Mouse (Mus musculus) gastrocnemius, adult 2 months (tissue): ENCODE data around the gene Stx1b. TPM values are rescaled to one million over a fixed set of nuclear protein-coding genes. Genes with fewer than 3 reads are reported as not detected.
"Not testable (repeated sequence)": the region's sequence is repeated elsewhere in the genome, so short reads cannot be mapped to it uniquely, and the experiment has no call there.

ENCODE experiments used
- DNase-seq: peaks from one replicate; pipeline ENCODE4 v3.0.0; 2022
- H3K27ac ChIP-seq: fragments of 200-600 bp; 2 replicates; pipeline ENCODE4 v1.8.1; 2022; ENCODE audit warnings: mild to moderate bottlenecking
- H3K4me3 ChIP-seq: fragments of 200-600 bp; 2 replicates; pipeline ENCODE4 v1.8.1; 2022; ENCODE audit warnings: mild to moderate bottlenecking, moderate library complexity
- CTCF ChIP-seq: fragments of 200-600 bp; IDR thresholded peaks from 2 replicates; pipeline ENCODE4 v1.8.1; 2022; ENCODE audit warnings: antibody characterized with exemption, mild to moderate bottlenecking, moderate library complexity
- intact Hi-C: fragments of 180-260 bp; cut with DNase I; formaldehyde crosslinking; loops from one replicate; pipeline ENCODE4 v1.15.1; 2025
- total RNA-seq, 2 experiments: library from RNA; stranded (reverse); gene quantifications; 2 replicates each; pipeline ENCODE4 v1.2.3; 2021

The Stx1b gene
- total RNA-seq, 2 experiments from 2014 or later, result 1.0 TPM

GRCm38 (mm10) chr7:127785308-127785707, 39.0 kb downstream of the Stx1b start, which contains the start of gene Gm49388:
Gene Gm49388, plus strand, starts transcription at chr7:127785608.
- intact Hi-C loops, result no loop called here
- Histone ChIP-seq H3K4me3 (no peak within 1 kb of the TSS), H3K27ac (no peak within 1 kb of the TSS)
- no peak for TF ChIP-seq CTCF
- no peak for DNase-seq

- intact Hi-C loops, result loop anchor here (10.0 kb wide), 1 partner anchor 426 kb away; the partner anchor contains the start of gene Cox6a2
Measured at GRCm38 (mm10) chr7:127778350-127778749, 46.0 kb downstream of the Stx1b start.

DNA sequence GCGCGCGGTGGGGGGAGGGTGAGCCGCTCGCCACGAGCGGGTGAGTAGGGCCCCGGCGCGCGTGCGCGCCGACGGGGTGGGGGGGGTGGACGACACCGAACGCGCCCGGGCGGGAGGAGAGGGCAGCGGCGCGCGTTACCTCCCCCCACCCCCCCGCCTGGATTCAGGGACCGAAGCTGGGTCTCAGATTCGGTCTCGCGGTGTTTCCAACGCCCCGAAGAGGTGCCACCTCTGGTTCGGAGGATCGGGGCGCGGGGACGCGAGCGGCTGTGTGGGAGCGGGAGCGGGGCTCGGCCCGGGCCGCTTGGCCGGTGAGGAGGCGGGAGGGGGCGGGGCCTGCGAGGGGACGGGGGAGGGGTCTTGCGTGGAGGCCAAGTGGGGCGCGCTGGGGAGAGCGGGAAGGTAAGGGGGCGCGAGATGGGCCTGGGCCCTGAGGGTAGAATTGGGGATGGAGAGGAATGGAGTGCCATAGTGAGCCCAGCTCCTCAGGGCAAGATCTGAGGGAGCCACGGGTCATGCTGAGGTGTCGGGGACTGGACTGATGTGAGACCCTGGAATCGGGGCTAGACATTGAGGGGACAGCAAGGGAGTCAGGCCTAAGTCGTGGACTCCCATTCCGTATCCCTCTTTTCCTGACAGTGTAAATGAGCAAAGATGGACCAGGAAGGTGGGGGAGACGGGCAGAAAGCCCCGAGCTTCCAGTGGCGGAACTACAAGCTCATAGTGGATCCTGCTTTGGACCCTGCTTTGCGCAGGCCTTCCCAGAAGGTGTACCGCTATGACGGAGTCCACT, 46.7 kb downstream of the Stx1b start:
- peak overlapping the region; percentile 100 for H3K27ac ChIP-seq
- DNase-seq, result peak; percentile 75
- no peak for TF ChIP-seq CTCF
- intact Hi-C loops, result loop anchor here (10.0 kb wide), 1 partner anchor 427 kb away; the partner anchor contains the start of gene Cox6a2
- peak overlapping the region; percentile 83 for H3K4me3 ChIP-seq

More at GRCm38 (mm10) chr7:127778350-127778749, 46.0 kb downstream of the Stx1b start:
- no peak for TF ChIP-seq CTCF
- no peak overlapping the region; the same call in 1 of the 2 replicates for H3K27ac ChIP-seq
- H3K4me3 ChIP-seq, result peak overlapping the region; percentile 83
- DNase-seq, result no peak

- intact Hi-C loops, result loop anchor here (10.0 kb wide), 1 partner anchor 428 kb away; the partner anchor contains the start of gene Cox6a2
- no peak for TF ChIP-seq CTCF
- Histone ChIP-seq H3K4me3 (peak overlapping the region; percentile 83), H3K27ac (peak overlapping the region; percentile 100)
- DNase-seq, result peak; percentile 98
Measured at GRCm38 (mm10) chr7:127776878-127777473, 47.4 kb downstream of the Stx1b start.

GRCm38 (mm10) chr7:127776426-127776825, 47.9 kb downstream of the Stx1b start, which contains the start of gene Setd1a:
Gene Setd1a, plus strand, starts transcription at chr7:127776670.
- intact Hi-C loops, result loop anchor here (10.0 kb wide), 1 partner anchor 428 kb away; the partner anchor contains the start of gene Cox6a2
- peak; percentile 93 for DNase-seq
- no peak for TF ChIP-seq CTCF
- H3K27ac ChIP-seq, result peak within 1 kb of the TSS; percentile 100
- H3K4me3 ChIP-seq, result peak within 1 kb of the TSS; percentile 83

DNA sequence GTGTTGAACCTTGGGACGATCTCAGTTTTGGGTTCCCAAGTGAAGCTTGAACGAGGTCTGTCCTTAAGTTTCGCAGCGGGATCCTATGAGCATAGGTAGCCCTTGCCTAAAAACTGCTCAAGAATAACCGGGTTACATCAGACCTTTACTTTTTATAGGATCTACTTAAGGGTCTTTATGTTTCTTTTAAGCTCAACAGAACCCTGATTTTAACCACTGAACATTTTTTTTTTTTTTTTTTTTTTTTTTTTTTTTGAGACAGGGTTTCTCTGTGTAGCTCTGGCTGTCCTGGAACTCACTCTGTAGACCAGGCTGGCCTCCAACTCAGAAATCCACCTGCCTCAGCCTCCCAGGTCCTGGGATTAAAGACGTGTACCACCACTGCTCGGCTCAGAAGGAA, 48.5 kb downstream of the Stx1b start:
- peak overlapping the region; percentile 100 for H3K27ac ChIP-seq
- not testable (repeated sequence) for DNase-seq
- intact Hi-C loops, result loop anchor here (10.0 kb wide), 1 partner anchor 429 kb away; the partner anchor contains the start of gene Cox6a2
- peak overlapping the region; percentile 83 for H3K4me3 ChIP-seq

- TF ChIP-seq CTCF, result peak; percentile 78
- no peak overlapping the region for H3K27ac ChIP-seq
- peak; percentile 71 for DNase-seq
- intact Hi-C loops, result loop anchor here (10.0 kb wide), 1 partner anchor 431 kb away; the partner anchor contains the start of gene Cox6a2
- no peak overlapping the region for H3K4me3 ChIP-seq
Measured at GRCm38 (mm10) chr7:127773664-127774384, 50.5 kb downstream of the Stx1b start.

DNA sequence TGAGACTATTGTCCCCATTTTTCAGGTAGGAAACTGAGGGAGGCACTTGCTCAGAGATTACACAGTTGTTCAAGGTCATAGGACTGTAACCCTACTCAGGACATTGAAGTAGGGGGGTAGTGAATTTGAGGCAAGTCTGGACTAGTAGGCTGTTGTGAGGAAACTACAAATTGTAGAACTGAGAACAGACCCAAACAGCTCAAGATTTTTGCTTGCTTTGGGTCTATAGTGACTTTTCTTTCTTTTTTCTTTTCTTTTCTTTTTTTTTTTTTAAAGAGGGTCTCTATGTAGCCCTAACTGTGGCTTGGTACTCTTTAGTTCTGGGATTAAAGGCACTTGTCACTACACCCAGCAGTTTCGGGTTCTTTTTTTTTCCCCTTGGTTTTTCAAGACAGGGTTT, 51.8 kb downstream of the Stx1b start:
- intact Hi-C loops, result loop anchor here (10.0 kb wide), 1 partner anchor 432 kb away; the partner anchor contains the start of gene Cox6a2
- TF ChIP-seq CTCF, result no peak
- Histone ChIP-seq H3K4me3 (no peak overlapping the region), H3K27ac (no peak overlapping the region)
- no peak for DNase-seq

DNA sequence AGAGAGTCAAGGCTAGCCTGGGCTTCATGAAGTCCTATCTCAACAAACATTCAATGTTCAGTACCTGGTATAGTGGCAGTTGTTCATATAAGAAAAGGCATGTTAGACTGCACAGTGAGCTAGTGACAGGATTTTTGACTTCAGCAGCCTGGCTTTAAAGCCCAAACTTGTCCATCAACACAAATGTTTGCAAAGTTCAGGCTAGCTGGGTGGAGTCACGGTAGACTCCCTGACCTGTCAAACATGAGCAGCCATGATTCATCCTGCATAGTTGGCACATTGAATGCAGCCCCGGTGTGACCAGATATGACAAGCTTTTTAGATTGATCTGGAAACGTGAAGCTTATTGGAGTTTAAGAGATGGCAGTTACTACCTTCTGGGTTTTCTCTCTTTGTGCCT, 52.3 kb downstream of the Stx1b start:
- Histone ChIP-seq H3K4me3 (no peak overlapping the region), H3K27ac (no peak overlapping the region)
- TF ChIP-seq CTCF, result no peak
- DNase-seq, result no peak
- intact Hi-C loops, result loop anchor here (10.0 kb wide), 1 partner anchor 433 kb away; the partner anchor contains the start of gene Cox6a2

DNA sequence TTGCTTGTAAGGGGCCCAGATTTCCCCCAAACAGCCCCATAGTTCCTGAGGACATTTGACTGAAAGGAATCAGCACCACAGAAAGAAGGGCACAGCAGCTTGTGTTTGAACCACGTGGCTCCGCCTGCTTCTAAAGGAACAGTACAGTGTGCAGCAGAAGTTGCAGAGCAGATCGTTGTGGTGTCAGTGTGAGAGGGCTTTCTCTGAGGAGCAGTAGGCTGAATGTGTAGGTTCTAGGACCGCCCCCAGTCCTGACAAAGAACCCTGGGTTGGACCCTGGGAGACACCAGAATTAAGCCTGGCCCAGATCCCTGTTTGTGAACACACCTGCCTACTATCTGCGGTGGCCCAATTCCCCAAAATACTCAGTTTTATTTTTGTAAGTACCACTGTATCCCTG, 53.1 kb downstream of the Stx1b start:
- DNase-seq, result no peak
- no peak overlapping the region for H3K4me3 ChIP-seq
- H3K27ac ChIP-seq, result no peak overlapping the region
- intact Hi-C loops, result loop anchor here (10.0 kb wide), 1 partner anchor 434 kb away; the partner anchor contains the start of gene Cox6a2
- TF ChIP-seq CTCF, result no peak

- DNase-seq, result no peak
- peak overlapping the region; percentile 84 for H3K4me3 ChIP-seq
- intact Hi-C loops, result loop anchor here (10.0 kb wide), 1 partner anchor 435 kb away; the partner anchor contains the start of gene Cox6a2
- peak overlapping the region; percentile 96 for H3K27ac ChIP-seq
- no peak for TF ChIP-seq CTCF
Measured at GRCm38 (mm10) chr7:127770039-127770905, 54.1 kb downstream of the Stx1b start.
